Mouse (Mus musculus): ENCODE data around the gene Kiss1r. TPM values are rescaled to one million over a fixed set of nuclear protein-coding genes. Genes with fewer than 3 reads are reported as not detected.

The Kiss1r gene
- total and polyA plus RNA-seq, 3 experiments = 0.10 to 1.5 (median 0.25) TPM

- H3K27me3 ChIP-seq (ENCODE audit: control insufficient read depth, insufficient read depth, low read length) = no peaks in the 10 kb centered on the region
- H3K27ac ChIP-seq = peak overlapping the region; percentile 86
- TF ChIP-seq POLR2A (IDR thresholded peaks at IDR 0.05; ENCODE audit: insufficient read depth, low read depth, low read length) (no peak), EP300 (IDR thresholded peaks at IDR 0.05; ENCODE audit: insufficient read depth, low read depth, low read length) (no peak), CTCF (IDR thresholded peaks at IDR 0.05) (peak; percentile 50)
- DNase-seq = peak; percentile 72 to 75
- H3K9ac ChIP-seq (ENCODE audit: low read depth, low read length) = peak overlapping the region; percentile 77
- peak overlapping the region; percentile 66 for H3K4me3 ChIP-seq
- intact Hi-C loops (cut with DNase I) = loop anchor here (2.0 to 5.0 kb wide), 3 partner anchors 57 to 215 kb away; partner anchors contain the start of genes Abca7, Cbarp and Tmem259
- H3K79me2 ChIP-seq (replicated peaks; ENCODE audit: control insufficient read depth, insufficient read depth, low read length) = no peaks in the 10 kb centered on the region
- peaks cover 5% of the 10 kb centered on the region for H3K4me1 ChIP-seq (ENCODE audit: control insufficient read depth, insufficient read depth, low read length)
- WGBS = under 1% methylated on average over 54 of the region's 54 CpGs
- no peaks in the 10 kb centered on the region for H3K36me3 ChIP-seq (ENCODE audit: control insufficient read depth, insufficient read depth, low read length)
Measured at GRCm38 (mm10) chr10:79927324-79928029, 10.7 kb downstream of the Kiss1r start.

DNA sequence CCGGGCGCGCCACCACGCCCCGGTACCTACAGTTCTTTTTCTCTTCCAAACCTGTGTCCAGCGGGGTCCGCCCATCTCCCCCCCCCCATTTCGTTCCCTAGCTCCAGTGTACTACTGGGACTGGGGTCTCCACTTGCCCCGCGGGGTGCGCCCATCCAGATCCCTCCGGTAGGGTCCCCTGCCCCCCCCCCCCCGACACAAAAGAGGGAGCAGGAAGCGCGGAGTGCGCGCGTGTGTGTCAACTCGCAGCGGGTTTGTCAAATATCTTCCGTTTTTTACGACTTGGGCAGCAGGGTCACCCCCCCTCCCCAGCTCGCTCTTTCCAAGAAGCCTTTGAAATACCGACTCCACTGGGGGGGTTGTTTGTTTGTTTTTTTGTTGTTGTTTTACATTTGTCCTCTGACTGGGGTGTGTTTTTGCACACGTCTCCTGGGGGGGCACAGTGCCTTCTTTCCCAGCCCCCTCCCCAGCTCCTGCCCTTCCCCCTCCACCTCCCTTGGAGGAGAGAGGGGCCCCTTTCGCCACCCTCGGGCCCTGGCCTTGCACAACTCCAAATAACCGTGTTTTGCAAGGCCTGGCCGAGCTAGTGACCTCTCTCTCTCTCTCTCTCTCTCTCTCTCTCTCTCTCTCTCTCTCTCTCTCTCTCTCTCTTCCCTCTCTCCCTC, 11.4 kb downstream of the Kiss1r start:
- H3K27ac ChIP-seq = peak overlapping the region; percentile 86
- H3K27me3 ChIP-seq (ENCODE audit: control insufficient read depth, insufficient read depth, low read length) = no peaks in the 10 kb centered on the region
- no peaks in the 10 kb centered on the region for H3K36me3 ChIP-seq (ENCODE audit: control insufficient read depth, insufficient read depth, low read length)
- WGBS = 7% methylated on average over 29 of the region's 29 CpGs
- H3K79me2 ChIP-seq (replicated peaks; ENCODE audit: control insufficient read depth, insufficient read depth, low read length) = no peaks in the 10 kb centered on the region
- peak in 1 of 2 experiments; percentile 50 for DNase-seq
- peak overlapping the region; percentile 51 for H3K9ac ChIP-seq (ENCODE audit: low read depth, low read length)
- TF ChIP-seq EP300 (IDR thresholded peaks at IDR 0.05; ENCODE audit: insufficient read depth, low read depth, low read length) = no peak
- TF ChIP-seq CTCF (IDR thresholded peaks at IDR 0.05) = no peak
- TF ChIP-seq POLR2A (IDR thresholded peaks at IDR 0.05; ENCODE audit: insufficient read depth, low read depth, low read length) = no peak
- H3K4me1 ChIP-seq (ENCODE audit: control insufficient read depth, insufficient read depth, low read length) = peaks cover 9% of the 10 kb centered on the region
- peak overlapping the region; percentile 66 for H3K4me3 ChIP-seq
- intact Hi-C loops (cut with DNase I) = loop anchor here (5.0 kb wide), 1 partner anchor 214 kb away; the partner anchor contains the start of gene Cbarp

- intact Hi-C loops (cut with DNase I) = loop anchor here (5.0 kb wide), 1 partner anchor 213 kb away; the partner anchor contains the start of gene Cbarp
- no peaks in the 10 kb centered on the region for H3K79me2 ChIP-seq (replicated peaks; ENCODE audit: control insufficient read depth, insufficient read depth, low read length)
- no peak for TF ChIP-seq EP300 (IDR thresholded peaks at IDR 0.05; ENCODE audit: insufficient read depth, low read depth, low read length)
- no peak for TF ChIP-seq CTCF (IDR thresholded peaks at IDR 0.05)
- no peak for TF ChIP-seq POLR2A (IDR thresholded peaks at IDR 0.05; ENCODE audit: insufficient read depth, low read depth, low read length)
- no peak overlapping the region for H3K4me3 ChIP-seq
- H3K27me3 ChIP-seq (ENCODE audit: control insufficient read depth, insufficient read depth, low read length) = no peaks in the 10 kb centered on the region
- no peak overlapping the region for H3K27ac ChIP-seq
- no peak for DNase-seq
- 37% methylated on average over 9 of the region's 9 CpGs for WGBS
- no peak overlapping the region for H3K9ac ChIP-seq (ENCODE audit: low read depth, low read length)
- peaks cover 19% of the 10 kb centered on the region for H3K4me1 ChIP-seq (ENCODE audit: control insufficient read depth, insufficient read depth, low read length)
- H3K36me3 ChIP-seq (ENCODE audit: control insufficient read depth, insufficient read depth, low read length) = no peaks in the 10 kb centered on the region
Measured at GRCm38 (mm10) chr10:79928907-79929701, 12.3 kb downstream of the Kiss1r start.

- WGBS = 88% methylated on average over 18 of the region's 18 CpGs
- peaks cover 25% of the 10 kb centered on the region for H3K4me1 ChIP-seq (ENCODE audit: control insufficient read depth, insufficient read depth, low read length)
- no peak overlapping the region for H3K4me3 ChIP-seq
- no peaks in the 10 kb centered on the region for H3K36me3 ChIP-seq (ENCODE audit: control insufficient read depth, insufficient read depth, low read length)
- no peaks in the 10 kb centered on the region for H3K79me2 ChIP-seq (replicated peaks; ENCODE audit: control insufficient read depth, insufficient read depth, low read length)
- DNase-seq = no peak
- no peak overlapping the region for H3K9ac ChIP-seq (ENCODE audit: low read depth, low read length)
- no peaks in the 10 kb centered on the region for H3K27me3 ChIP-seq (ENCODE audit: control insufficient read depth, insufficient read depth, low read length)
- H3K27ac ChIP-seq = no peak overlapping the region
- intact Hi-C loops (cut with DNase I) = loop anchor here (5.0 kb wide), 1 partner anchor 212 kb away; the partner anchor contains the start of gene Cbarp
- TF ChIP-seq EP300 (IDR thresholded peaks at IDR 0.05; ENCODE audit: insufficient read depth, low read depth, low read length) = no peak
- no peak for TF ChIP-seq POLR2A (IDR thresholded peaks at IDR 0.05; ENCODE audit: insufficient read depth, low read depth, low read length)
- TF ChIP-seq CTCF (IDR thresholded peaks at IDR 0.05) = no peak
Measured at GRCm38 (mm10) chr10:79929967-79930825, 13.4 kb downstream of the Kiss1r start.

DNA sequence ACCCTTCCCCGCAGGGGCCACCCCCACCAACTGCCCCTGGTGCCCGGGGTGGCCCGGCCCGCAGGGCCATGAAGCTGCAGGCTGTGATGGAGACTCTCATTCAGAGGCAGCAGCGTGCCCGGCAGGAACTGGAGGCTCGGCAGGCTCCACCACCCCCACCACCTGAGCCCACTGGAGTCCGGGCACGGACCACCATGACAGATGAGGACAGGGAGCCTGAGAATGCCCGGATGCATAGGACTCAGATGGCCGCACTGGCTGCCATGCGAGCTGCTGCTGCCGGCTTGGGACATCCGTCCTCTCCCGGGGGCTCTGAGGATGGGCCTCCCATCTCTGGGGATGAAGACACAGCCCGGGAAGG, 14.0 kb downstream of the Kiss1r start:
- no peak for DNase-seq
- no peaks in the 10 kb centered on the region for H3K27me3 ChIP-seq (ENCODE audit: control insufficient read depth, insufficient read depth, low read length)
- H3K27ac ChIP-seq = no peak overlapping the region
- no peak overlapping the region for H3K4me3 ChIP-seq
- no peak for TF ChIP-seq POLR2A (IDR thresholded peaks at IDR 0.05; ENCODE audit: insufficient read depth, low read depth, low read length)
- no peak for TF ChIP-seq CTCF (IDR thresholded peaks at IDR 0.05)
- no peak for TF ChIP-seq EP300 (IDR thresholded peaks at IDR 0.05; ENCODE audit: insufficient read depth, low read depth, low read length)
- peaks cover 25% of the 10 kb centered on the region for H3K4me1 ChIP-seq (ENCODE audit: control insufficient read depth, insufficient read depth, low read length)
- H3K36me3 ChIP-seq (ENCODE audit: control insufficient read depth, insufficient read depth, low read length) = no peaks in the 10 kb centered on the region
- no peaks in the 10 kb centered on the region for H3K79me2 ChIP-seq (replicated peaks; ENCODE audit: control insufficient read depth, insufficient read depth, low read length)
- intact Hi-C loops (cut with DNase I) = no loop called here
- WGBS = 96% methylated on average over 16 of the region's 16 CpGs
- no peak overlapping the region for H3K9ac ChIP-seq (ENCODE audit: low read depth, low read length)

All from heart, adult 2 months (tissue).